Mouse (Mus musculus) testis, adult 2 months (tissue): ENCODE measurements around the gene Suclg1.

Experiments
- CTCF ChIP-seq: fragments of 200-500 bp; IDR thresholded peaks from 2 replicates; pipeline ENCODE4 v1.5.1; 2012; ENCODE audit warnings: low read depth, mild to moderate bottlenecking, inconsistent platforms, low read length, moderate library complexity; ENCODE audit not compliant: control insufficient read depth, insufficient read depth, insufficient replicate concordance
- POLR2A ChIP-seq: fragments of 200-500 bp; IDR thresholded peaks from 2 replicates; pipeline ENCODE4 v1.6.1; 2012; ENCODE audit warnings: low read depth, mild to moderate bottlenecking, inconsistent platforms, low read length, moderate library complexity; ENCODE audit not compliant: control insufficient read depth

- TF ChIP-seq CTCF (no peak), POLR2A (no peak)
Measured at GRCm38 (mm10) chr6:73211036-73211435, 37.1 kb upstream of the Suclg1 start.
